Mouse (Mus musculus) adrenal gland, postnatal 25 days (tissue): ENCODE data around the gene Il27. TPM values are rescaled to one million over a fixed set of nuclear protein-coding genes. Genes with fewer than 3 reads are reported as not detected.

Source experiments
- microRNA-seq, 2 experiments: library from miRNA; unstranded; fragments of <30 nt; microRNA quantifications; one replicate each; pipeline ENCODE4 v1.2.0; 2021
- total RNA-seq: library from RNA; stranded (reverse); gene quantifications from 2 replicates; pipeline ENCODE4 v1.2.3, GENCODE M21; 2021

Gene Il27
- total RNA-seq, 1 experiment from 2014 or later = not detected

Small RNA genes within 50 kb of the gene (microRNA-seq; reads per million reads assigned to microRNA genes)
- 1.4 to 1.8 reads per million in 2 experiments for gene Mir7059

Other genes with a start within 250 kb of the Il27 start
- gene Lat, start 225.4 kb downstream of the Il27 start, total RNA-seq = 0.43 and 1.0 TPM in 2 replicates
- gene Spns1, start 217.5 kb downstream of the Il27 start, total RNA-seq = 43.1 and 54.8 TPM in 2 replicates
- gene Nfatc2ip, start 198.2 kb downstream of the Il27 start, total RNA-seq = 8.6 and 8.7 TPM in 2 replicates
- gene Cd19, start 180.1 kb downstream of the Il27 start, total RNA-seq = 0.67 and 1.9 TPM in 2 replicates
- 58.2 and 82.6 TPM in 2 replicates for gene Rabep2, start 166.2 kb downstream of the Il27 start, total RNA-seq
- gene Atp2a1, start 131.8 kb downstream of the Il27 start, total RNA-seq = not detected in 2 replicates
- 60.4 and 63.6 TPM in 2 replicates for gene Sh2b1, start 119.5 kb downstream of the Il27 start, total RNA-seq
- gene Tufm, start 107.6 kb downstream of the Il27 start, total RNA-seq = 180 and 191 TPM in 2 replicates
- gene Atxn2l, start 91.5 kb downstream of the Il27 start, total RNA-seq = 123 and 138 TPM in 2 replicates
- gene Eif3c, start 28.5 kb downstream of the Il27 start, total RNA-seq = 256 and 282 TPM in 2 replicates
- gene Apobr, start 10.0 kb downstream of the Il27 start, total RNA-seq = 1.4 and 3.2 TPM in 2 replicates
- 31.7 and 42.7 TPM in 2 replicates for gene Cln3, start 9.1 kb downstream of the Il27 start, total RNA-seq
- gene Nupr1, start 35.9 kb upstream of the Il27 start, total RNA-seq = 12.1 and 20.7 TPM in 2 replicates
- 37.5 and 41.1 TPM in 2 replicates for gene Sgf29, start 54.4 kb upstream of the Il27 start, total RNA-seq
- gene Sult1a1, start 81.5 kb upstream of the Il27 start, total RNA-seq = 29.6 and 31.0 TPM in 2 replicates
- 83.3 and 85.8 TPM in 2 replicates for gene Bola2, start 100.5 kb upstream of the Il27 start, total RNA-seq
- 12.8 and 17.5 TPM in 2 replicates for gene Slx1b, start 100.8 kb upstream of the Il27 start, total RNA-seq
- 3.5 and 8.0 TPM in 2 replicates for gene Coro1a, start 112.8 kb upstream of the Il27 start, total RNA-seq
- gene Mapk3, start 164.7 kb upstream of the Il27 start, total RNA-seq = 142 and 170 TPM in 2 replicates
- gene Gdpd3, start 171.4 kb upstream of the Il27 start, total RNA-seq = 6.5 and 7.5 TPM in 2 replicates
- gene Ypel3, start 182.0 kb upstream of the Il27 start, total RNA-seq = 122 and 181 TPM in 2 replicates
- gene Tbx6, start 186.5 kb upstream of the Il27 start, total RNA-seq = 0.67 and 1.6 TPM in 2 replicates
- gene Ppp4c, start 197.6 kb upstream of the Il27 start, total RNA-seq = 91.5 and 101 TPM in 2 replicates
- gene Fam57b, start 202.7 kb upstream of the Il27 start, total RNA-seq = 17.2 and 17.3 TPM in 2 replicates
- gene 4930451I11Rik, start 236.7 kb upstream of the Il27 start, total RNA-seq = not detected in 2 replicates